Mouse (Mus musculus) lung, embryonic 16.5 days (tissue): ENCODE data around the gene Prl8a8. TPM values are rescaled to one million over a fixed set of nuclear protein-coding genes. Genes with fewer than 3 reads are reported as not detected.

Experiments used
- ATAC-seq: fragments of 200-750 bp; cut with Nextera tagmentation; 2 replicates; pipeline ENCODE4 v1.8.0; 2017; ENCODE audit warnings: low read depth, mild to moderate bottlenecking, moderate library complexity
- H3K27ac ChIP-seq: fragments of 300-500 bp; sonication (generic); 2 replicates; pipeline ENCODE4 v1.5.1; 2014; ENCODE audit warnings: mild to moderate bottlenecking, control low read depth, low read length
- H3K27me3 ChIP-seq: fragments of 300-500 bp; sonication (generic); 2 replicates; pipeline ENCODE4 v1.6.1; 2014; ENCODE audit warnings: low read depth, low read length, mixed read lengths; ENCODE audit not compliant: control insufficient read depth, insufficient read depth
- H3K36me3 ChIP-seq: fragments of 300-500 bp; sonication (generic); 2 replicates; pipeline ENCODE4 v1.6.1; 2014; ENCODE audit warnings: low read length; ENCODE audit not compliant: control insufficient read depth, insufficient read depth
- H3K4me1 ChIP-seq: fragments of 300-500 bp; sonication (generic); replicated peaks from 2 replicates; pipeline ENCODE4 v1.6.1; 2014; ENCODE audit warnings: low read length, mixed read lengths; ENCODE audit not compliant: control insufficient read depth, insufficient read depth
- H3K4me2 ChIP-seq: fragments of 300-500 bp; sonication (generic); 2 replicates; pipeline ENCODE4 v1.6.1; 2014; ENCODE audit warnings: low read depth, low read length, control low read depth
- H3K4me3 ChIP-seq: fragments of 300-500 bp; sonication (generic); 2 replicates; pipeline ENCODE4 v1.5.1; 2014; ENCODE audit warnings: mild to moderate bottlenecking, low read length, control low read depth
- H3K9ac ChIP-seq: fragments of 300-500 bp; sonication (generic); 2 replicates; pipeline ENCODE4 v1.6.1; 2014; ENCODE audit warnings: low read length, control low read depth
- H3K9me3 ChIP-seq: fragments of 300-500 bp; sonication (generic); 2 replicates; pipeline ENCODE4 v1.6.1; 2016; ENCODE audit warnings: low read length; ENCODE audit not compliant: control insufficient read depth
- WGBS: fragments of 180-500 bp; shearing (Covaris S2); extraction: QIAGEN DNeasy Blood & Tissue Kit; methylation state at CpG from one replicate; pipeline ENCODE4 v1.1.7; 2014; 5-methylcytosine and 5-hydroxymethylcytosine counted together
- polyA plus RNA-seq: library from polyadenylated mRNA; unstranded; fragments of >200 nt; fragmentation: Nextera tagmentation; extraction: Ambion mirVana; gene quantifications from 2 replicates; pipeline ENCODE4 v1.2.1, GENCODE M21; 2015

Gene Prl8a8
- not detected in 2 replicates for polyA plus RNA-seq

GRCm38 (mm10) chr13:27513117-27513516 is at the start of gene Prl8a8:
TSS of gene Prl8a8 (minus strand) at chr13:27513217.
- ATAC-seq = no peak
- Histone ChIP-seq H3K9me3 (no peaks in the 10 kb centered on the region), H3K4me1 (no peaks in the 10 kb centered on the region), H3K27me3 (no peaks in the 10 kb centered on the region), H3K4me2 (no peak within 1 kb of the TSS), H3K4me3 (no peak within 1 kb of the TSS), H3K9ac (no peak within 1 kb of the TSS), H3K36me3 (no peaks in the 10 kb centered on the region), H3K27ac (no peak within 1 kb of the TSS)
- 83% methylated on average over 4 of the region's 4 CpGs for WGBS

- Histone ChIP-seq H3K36me3 (no peaks in the 10 kb centered on the region), H3K9me3 (no peaks in the 10 kb centered on the region), H3K27me3 (no peaks in the 10 kb centered on the region), H3K4me3 (no peak overlapping the region), H3K9ac (no peak overlapping the region), H3K4me2 (no peak overlapping the region), H3K4me1 (no peaks in the 10 kb centered on the region), H3K27ac (no peak overlapping the region)
- no peak for ATAC-seq
Measured at GRCm38 (mm10) chr13:27553336-27553735, 40.3 kb upstream of the Prl8a8 start.

- no peaks in the 10 kb centered on the region for H3K4me1 ChIP-seq
- no peaks in the 10 kb centered on the region for H3K9me3 ChIP-seq
- 81% methylated on average over 4 of the region's 4 CpGs for WGBS
- no peak overlapping the region for H3K27ac ChIP-seq
- no peaks in the 10 kb centered on the region for H3K27me3 ChIP-seq
- H3K4me3 ChIP-seq = no peak overlapping the region
- no peak overlapping the region for H3K9ac ChIP-seq
- no peaks in the 10 kb centered on the region for H3K36me3 ChIP-seq
- H3K4me2 ChIP-seq = no peak overlapping the region
- ATAC-seq = no peak
Measured at GRCm38 (mm10) chr13:27523156-27523555, 10.1 kb upstream of the Prl8a8 start.

GRCm38 (mm10) chr13:27507645-27508044 is 5.4 kb downstream of the Prl8a8 start:
- no peak overlapping the region for H3K27ac ChIP-seq
- H3K36me3 ChIP-seq = no peaks in the 10 kb centered on the region
- H3K4me2 ChIP-seq = no peak overlapping the region
- no peak overlapping the region for H3K9ac ChIP-seq
- H3K4me3 ChIP-seq = no peak overlapping the region
- WGBS = 80% methylated on average over 1 of the region's 1 CpGs
- no peaks in the 10 kb centered on the region for H3K4me1 ChIP-seq
- no peak for ATAC-seq
- no peaks in the 10 kb centered on the region for H3K9me3 ChIP-seq
- no peaks in the 10 kb centered on the region for H3K27me3 ChIP-seq

Other genes starting within 250 kb of the Prl8a8 start
- not detected in 2 replicates for gene Prl6a1, start 200.6 kb downstream of the Prl8a8 start, polyA plus RNA-seq
- gene Prl8a2, start 167.5 kb downstream of the Prl8a8 start, polyA plus RNA-seq = not detected in 2 replicates
- gene Prl2b1, start 122.4 kb downstream of the Prl8a8 start, polyA plus RNA-seq = not detected in 2 replicates
- not detected in 2 replicates for gene Prl8a6, start 74.5 kb downstream of the Prl8a8 start, polyA plus RNA-seq
- gene Prl8a9, start 51.4 kb upstream of the Prl8a8 start, polyA plus RNA-seq = not detected in 2 replicates
- gene Prl8a1, start 69.0 kb upstream of the Prl8a8 start, polyA plus RNA-seq = not detected in 2 replicates
- not detected in 2 replicates for gene Prl7b1, start 97.4 kb upstream of the Prl8a8 start, polyA plus RNA-seq
- gene Prl7a1, start 129.3 kb upstream of the Prl8a8 start, polyA plus RNA-seq = not detected in 2 replicates
- gene Prl7a2, start 154.8 kb upstream of the Prl8a8 start, polyA plus RNA-seq = not detected in 2 replicates
- gene Prl7d1, start 203.5 kb upstream of the Prl8a8 start, polyA plus RNA-seq = not detected in 2 replicates